Mouse (Mus musculus): ENCODE data around the gene Hoxc12. TPM values are rescaled to one million over a fixed set of nuclear protein-coding genes. Genes with fewer than 3 reads are reported as not detected.

Gene Hoxc12
- polyA plus RNA-seq, 1 experiment from 2014 or later = not detected

- peaks cover 94% of the 10 kb centered on the region for H3K27me3 ChIP-seq (ENCODE audit: control insufficient read depth, insufficient read depth, low read length)
- no peaks in the 10 kb centered on the region for H3K36me3 ChIP-seq (replicated peaks; ENCODE audit: control insufficient read depth, insufficient read depth, low read depth, low read length)
- no peak overlapping the region for H3K9ac ChIP-seq (replicated peaks; ENCODE audit: low read length)
- no peaks in the 10 kb centered on the region for H3K9me3 ChIP-seq (replicated peaks; ENCODE audit: control insufficient read depth, low read length)
- H3K4me3 ChIP-seq (ENCODE audit: low read depth, low read length) = no peak overlapping the region
- no peaks in the 10 kb centered on the region for H3K4me1 ChIP-seq (ENCODE audit: control insufficient read depth, insufficient read depth, low read length)
- ATAC-seq (replicated peaks; ENCODE audit: insufficient number of reproducible peaks, low FRiP score, low TSS enrichment, low read depth) (no peak), DNase-seq (ENCODE audit: low spot score) (no peak)
- WGBS = under 1% methylated on average over 21 of the region's 21 CpGs
- no peak overlapping the region for H3K4me2 ChIP-seq (ENCODE audit: low read depth, low read length)
- no peak overlapping the region for H3K27ac ChIP-seq (replicated peaks; ENCODE audit: low read depth, low read length)
These were observed 35.7 kb downstream of the Hoxc12 start for GRCm38 (mm10) chr15:102972254-102972653.

- Histone ChIP-seq H3K36me3 (replicated peaks; ENCODE audit: control insufficient read depth, insufficient read depth, low read depth, low read length) (no peaks in the 10 kb centered on the region), H3K4me3 (ENCODE audit: low read depth, low read length) (no peak overlapping the region), H3K9ac (replicated peaks; ENCODE audit: low read length) (no peak overlapping the region), H3K4me1 (ENCODE audit: control insufficient read depth, insufficient read depth, low read length) (no peaks in the 10 kb centered on the region), H3K4me2 (ENCODE audit: low read depth, low read length) (no peak overlapping the region), H3K27ac (replicated peaks; ENCODE audit: low read depth, low read length) (no peak overlapping the region), H3K27me3 (ENCODE audit: control insufficient read depth, insufficient read depth, low read length) (peaks cover 94% of the 10 kb centered on the region), H3K9me3 (replicated peaks; ENCODE audit: control insufficient read depth, low read length) (no peaks in the 10 kb centered on the region)
- ATAC-seq (replicated peaks; ENCODE audit: insufficient number of reproducible peaks, low FRiP score, low TSS enrichment, low read depth) (no peak), DNase-seq (ENCODE audit: low spot score) (no peak)
- WGBS = 2% methylated on average over 6 of the region's 6 CpGs
These were observed 36.2 kb downstream of the Hoxc12 start for GRCm38 (mm10) chr15:102972753-102973152.

- no peaks in the 10 kb centered on the region for H3K36me3 ChIP-seq (replicated peaks; ENCODE audit: control insufficient read depth, insufficient read depth, low read depth, low read length)
- H3K9ac ChIP-seq (replicated peaks; ENCODE audit: low read length) = no peak overlapping the region
- no peak overlapping the region for H3K4me2 ChIP-seq (ENCODE audit: low read depth, low read length)
- no peaks in the 10 kb centered on the region for H3K9me3 ChIP-seq (replicated peaks; ENCODE audit: control insufficient read depth, low read length)
- DNase-seq (ENCODE audit: low spot score) = no peak
- no peak overlapping the region for H3K27ac ChIP-seq (replicated peaks; ENCODE audit: low read depth, low read length)
- H3K4me1 ChIP-seq (ENCODE audit: control insufficient read depth, insufficient read depth, low read length) = no peaks in the 10 kb centered on the region
- 5% methylated on average over 7 of the region's 7 CpGs for WGBS
- no peak for ATAC-seq (replicated peaks; ENCODE audit: insufficient number of reproducible peaks, low FRiP score, low TSS enrichment, low read depth)
- no peak overlapping the region for H3K4me3 ChIP-seq (ENCODE audit: low read depth, low read length)
- H3K27me3 ChIP-seq (ENCODE audit: control insufficient read depth, insufficient read depth, low read length) = peaks cover 97% of the 10 kb centered on the region
These were observed 38.5 kb downstream of the Hoxc12 start for GRCm38 (mm10) chr15:102975034-102975433.

GRCm38 (mm10) chr15:102975688-102976111 is 39.1 kb downstream of the Hoxc12 start:
- H3K36me3 ChIP-seq (replicated peaks; ENCODE audit: control insufficient read depth, insufficient read depth, low read depth, low read length) = no peaks in the 10 kb centered on the region
- H3K4me3 ChIP-seq (ENCODE audit: low read depth, low read length) = no peak overlapping the region
- 2% methylated on average over 21 of the region's 21 CpGs for WGBS
- DNase-seq (ENCODE audit: low spot score) (no peak), ATAC-seq (replicated peaks; ENCODE audit: insufficient number of reproducible peaks, low FRiP score, low TSS enrichment, low read depth) (no peak)
- H3K4me1 ChIP-seq (ENCODE audit: control insufficient read depth, insufficient read depth, low read length) = no peaks in the 10 kb centered on the region
- H3K27ac ChIP-seq (replicated peaks; ENCODE audit: low read depth, low read length) = no peak overlapping the region
- H3K27me3 ChIP-seq (ENCODE audit: control insufficient read depth, insufficient read depth, low read length) = peaks cover 98% of the 10 kb centered on the region
- H3K9me3 ChIP-seq (replicated peaks; ENCODE audit: control insufficient read depth, low read length) = no peaks in the 10 kb centered on the region
- no peak overlapping the region for H3K9ac ChIP-seq (replicated peaks; ENCODE audit: low read length)
- H3K4me2 ChIP-seq (ENCODE audit: low read depth, low read length) = no peak overlapping the region

- peaks cover 97% of the 10 kb centered on the region for H3K27me3 ChIP-seq (ENCODE audit: control insufficient read depth, insufficient read depth, low read length)
- no peaks in the 10 kb centered on the region for H3K9me3 ChIP-seq (replicated peaks; ENCODE audit: control insufficient read depth, low read length)
- no peak within 1 kb of the TSS for H3K4me2 ChIP-seq (ENCODE audit: low read depth, low read length)
- H3K27ac ChIP-seq (replicated peaks; ENCODE audit: low read depth, low read length) = no peak within 1 kb of the TSS
- WGBS = 0% methylated on average over 13 of the region's 20 CpGs
- no peak within 1 kb of the TSS for H3K4me3 ChIP-seq (ENCODE audit: low read depth, low read length)
- H3K9ac ChIP-seq (replicated peaks; ENCODE audit: low read length) = no peak within 1 kb of the TSS
- no peaks in the 10 kb centered on the region for H3K36me3 ChIP-seq (replicated peaks; ENCODE audit: control insufficient read depth, insufficient read depth, low read depth, low read length)
- ATAC-seq (replicated peaks; ENCODE audit: insufficient number of reproducible peaks, low FRiP score, low TSS enrichment, low read depth) (no peak), DNase-seq (ENCODE audit: low spot score) (no peak)
- H3K4me1 ChIP-seq (ENCODE audit: control insufficient read depth, insufficient read depth, low read length) = no peaks in the 10 kb centered on the region
These were observed 39.6 kb downstream of the Hoxc12 start, which contains the start of gene Hoxc9 for GRCm38 (mm10) chr15:102976171-102976570. TSS of gene Hoxc9 (plus strand) at chr15:102976439.

- no peak overlapping the region for H3K4me2 ChIP-seq (ENCODE audit: low read depth, low read length)
- ATAC-seq (replicated peaks; ENCODE audit: insufficient number of reproducible peaks, low FRiP score, low TSS enrichment, low read depth) (no peak), DNase-seq (ENCODE audit: low spot score) (no peak)
- H3K9me3 ChIP-seq (replicated peaks; ENCODE audit: control insufficient read depth, low read length) = no peaks in the 10 kb centered on the region
- peaks cover 4% of the 10 kb centered on the region for H3K4me1 ChIP-seq (ENCODE audit: control insufficient read depth, insufficient read depth, low read length)
- no peaks in the 10 kb centered on the region for H3K36me3 ChIP-seq (replicated peaks; ENCODE audit: control insufficient read depth, insufficient read depth, low read depth, low read length)
- 1% methylated on average over 37 of the region's 37 CpGs for WGBS
- peaks cover 97% of the 10 kb centered on the region for H3K27me3 ChIP-seq (ENCODE audit: control insufficient read depth, insufficient read depth, low read length)
- no peak overlapping the region for H3K9ac ChIP-seq (replicated peaks; ENCODE audit: low read length)
- H3K4me3 ChIP-seq (ENCODE audit: low read depth, low read length) = no peak overlapping the region
- no peak overlapping the region for H3K27ac ChIP-seq (replicated peaks; ENCODE audit: low read depth, low read length)
These were observed 40.3 kb downstream of the Hoxc12 start for GRCm38 (mm10) chr15:102976631-102977422.

GRCm38 (mm10) chr15:102977423-102977974 is 40.9 kb downstream of the Hoxc12 start:
- Histone ChIP-seq H3K4me1 (ENCODE audit: control insufficient read depth, insufficient read depth, low read length) (peaks cover 6% of the 10 kb centered on the region), H3K4me2 (ENCODE audit: low read depth, low read length) (no peak overlapping the region), H3K27me3 (ENCODE audit: control insufficient read depth, insufficient read depth, low read length) (peaks cover 97% of the 10 kb centered on the region), H3K36me3 (replicated peaks; ENCODE audit: control insufficient read depth, insufficient read depth, low read depth, low read length) (no peaks in the 10 kb centered on the region), H3K27ac (replicated peaks; ENCODE audit: low read depth, low read length) (no peak overlapping the region), H3K9ac (replicated peaks; ENCODE audit: low read length) (no peak overlapping the region), H3K4me3 (ENCODE audit: low read depth, low read length) (no peak overlapping the region), H3K9me3 (replicated peaks; ENCODE audit: control insufficient read depth, low read length) (no peaks in the 10 kb centered on the region)
- DNase-seq (ENCODE audit: low spot score) (no peak), ATAC-seq (replicated peaks; ENCODE audit: insufficient number of reproducible peaks, low FRiP score, low TSS enrichment, low read depth) (no peak)
- WGBS = 1% methylated on average over 16 of the region's 16 CpGs

Measured in embryonic facial prominence, embryonic 11.5 days (tissue).